Mouse (Mus musculus): ENCODE results near the gene Klhdc3. TPM values are rescaled to one million over a fixed set of nuclear protein-coding genes. Genes with fewer than 3 reads are reported as not detected.
A peak's percentile ranks its signal among the peaks of the same experiment; 100 is the strongest.

Gene Klhdc3
- polyA plus RNA-seq, 1 experiment from 2014 or later = 115 TPM

DNA sequence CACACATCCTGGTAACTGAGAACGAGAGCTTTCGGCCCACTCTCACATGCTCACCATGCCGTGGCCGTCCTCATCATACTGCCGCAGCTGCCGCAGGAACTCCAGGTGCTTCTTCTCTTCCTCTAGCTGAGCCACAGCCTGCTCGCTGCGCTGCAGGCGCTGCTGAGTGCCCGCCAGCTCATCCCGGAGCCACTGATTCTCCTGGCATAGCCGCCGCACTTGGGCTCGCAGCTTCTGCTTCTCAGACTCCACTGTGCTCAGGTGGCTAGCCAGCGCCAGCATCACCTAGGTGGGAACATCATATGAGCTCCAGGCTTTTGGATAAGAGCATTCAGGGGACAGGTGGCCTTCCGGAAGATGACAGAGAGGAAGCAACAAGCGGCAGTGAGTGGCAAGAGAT is 38.7 kb downstream of the Klhdc3 start:
- no peak overlapping the region for H3K4me3 ChIP-seq (ENCODE audit: low read length)
- no peaks in the 10 kb centered on the region for H3K27me3 ChIP-seq (ENCODE audit: control insufficient read depth, insufficient read depth, low read depth, low read length)
- 86% methylated on average over 17 of the region's 17 CpGs for WGBS
- H3K36me3 ChIP-seq (ENCODE audit: control insufficient read depth, insufficient read depth, low read length) = peaks cover 5% of the 10 kb centered on the region
- H3K4me2 ChIP-seq (ENCODE audit: low read depth, low read length) = no peak overlapping the region
- H3K4me1 ChIP-seq (replicated peaks; ENCODE audit: control insufficient read depth, insufficient read depth, low read length) = peaks cover 22% of the 10 kb centered on the region
- H3K9me3 ChIP-seq (ENCODE audit: control insufficient read depth, low read length) = no peaks in the 10 kb centered on the region
- H3K27ac ChIP-seq (ENCODE audit: low read length) = no peak overlapping the region
- H3K9ac ChIP-seq (ENCODE audit: low read length) = no peak overlapping the region
- no peak for ATAC-seq (ENCODE audit: low read depth)

GRCm38 (mm10) chr17:46639929-46640328 is 40.8 kb downstream of the Klhdc3 start:
- Histone ChIP-seq H3K4me3 (ENCODE audit: low read length) (no peak overlapping the region), H3K4me2 (ENCODE audit: low read depth, low read length) (no peak overlapping the region), H3K9ac (ENCODE audit: low read length) (no peak overlapping the region), H3K9me3 (ENCODE audit: control insufficient read depth, low read length) (no peaks in the 10 kb centered on the region), H3K36me3 (ENCODE audit: control insufficient read depth, insufficient read depth, low read length) (peaks cover 7% of the 10 kb centered on the region), H3K27me3 (ENCODE audit: control insufficient read depth, insufficient read depth, low read depth, low read length) (no peaks in the 10 kb centered on the region), H3K4me1 (replicated peaks; ENCODE audit: control insufficient read depth, insufficient read depth, low read length) (peaks cover 15% of the 10 kb centered on the region), H3K27ac (ENCODE audit: low read length) (no peak overlapping the region)
- 77% methylated on average over 9 of the region's 9 CpGs for WGBS
- ATAC-seq (ENCODE audit: low read depth) = no peak

GRCm38 (mm10) chr17:46636831-46637523 is 43.7 kb downstream of the Klhdc3 start:
- peak; percentile 60 for ATAC-seq (ENCODE audit: low read depth)

GRCm38 (mm10) chr17:46629685-46630441 is 50.9 kb downstream of the Klhdc3 start:
- Histone ChIP-seq H3K9me3 (ENCODE audit: control insufficient read depth, low read length) (no peaks in the 10 kb centered on the region), H3K27me3 (ENCODE audit: control insufficient read depth, insufficient read depth, low read depth, low read length) (no peaks in the 10 kb centered on the region), H3K4me2 (ENCODE audit: low read depth, low read length) (peak overlapping the region; percentile 79), H3K4me1 (replicated peaks; ENCODE audit: control insufficient read depth, insufficient read depth, low read length) (peaks cover 41% of the 10 kb centered on the region), H3K27ac (ENCODE audit: low read length) (peak overlapping the region; percentile 99), H3K4me3 (ENCODE audit: low read length) (peak overlapping the region; percentile 92), H3K9ac (ENCODE audit: low read length) (peak overlapping the region; percentile 98), H3K36me3 (ENCODE audit: control insufficient read depth, insufficient read depth, low read length) (no peaks in the 10 kb centered on the region)
- WGBS = 6% methylated on average over 12 of the region's 12 CpGs
- peak; percentile 90 for ATAC-seq (ENCODE audit: low read depth)

More at GRCm38 (mm10) chr17:46636831-46637523, 43.7 kb downstream of the Klhdc3 start:
- 16% methylated on average over 15 of the region's 15 CpGs for WGBS
- Histone ChIP-seq H3K4me3 (ENCODE audit: low read length) (no peak overlapping the region), H3K9me3 (ENCODE audit: control insufficient read depth, low read length) (no peaks in the 10 kb centered on the region), H3K27me3 (ENCODE audit: control insufficient read depth, insufficient read depth, low read depth, low read length) (no peaks in the 10 kb centered on the region), H3K36me3 (ENCODE audit: control insufficient read depth, insufficient read depth, low read length) (peaks cover 7% of the 10 kb centered on the region), H3K4me1 (replicated peaks; ENCODE audit: control insufficient read depth, insufficient read depth, low read length) (peaks cover 7% of the 10 kb centered on the region), H3K4me2 (ENCODE audit: low read depth, low read length) (peak overlapping the region; percentile 39), H3K27ac (ENCODE audit: low read length) (no peak overlapping the region), H3K9ac (ENCODE audit: low read length) (no peak overlapping the region; the same call in 1 of the 2 replicates)

DNA sequence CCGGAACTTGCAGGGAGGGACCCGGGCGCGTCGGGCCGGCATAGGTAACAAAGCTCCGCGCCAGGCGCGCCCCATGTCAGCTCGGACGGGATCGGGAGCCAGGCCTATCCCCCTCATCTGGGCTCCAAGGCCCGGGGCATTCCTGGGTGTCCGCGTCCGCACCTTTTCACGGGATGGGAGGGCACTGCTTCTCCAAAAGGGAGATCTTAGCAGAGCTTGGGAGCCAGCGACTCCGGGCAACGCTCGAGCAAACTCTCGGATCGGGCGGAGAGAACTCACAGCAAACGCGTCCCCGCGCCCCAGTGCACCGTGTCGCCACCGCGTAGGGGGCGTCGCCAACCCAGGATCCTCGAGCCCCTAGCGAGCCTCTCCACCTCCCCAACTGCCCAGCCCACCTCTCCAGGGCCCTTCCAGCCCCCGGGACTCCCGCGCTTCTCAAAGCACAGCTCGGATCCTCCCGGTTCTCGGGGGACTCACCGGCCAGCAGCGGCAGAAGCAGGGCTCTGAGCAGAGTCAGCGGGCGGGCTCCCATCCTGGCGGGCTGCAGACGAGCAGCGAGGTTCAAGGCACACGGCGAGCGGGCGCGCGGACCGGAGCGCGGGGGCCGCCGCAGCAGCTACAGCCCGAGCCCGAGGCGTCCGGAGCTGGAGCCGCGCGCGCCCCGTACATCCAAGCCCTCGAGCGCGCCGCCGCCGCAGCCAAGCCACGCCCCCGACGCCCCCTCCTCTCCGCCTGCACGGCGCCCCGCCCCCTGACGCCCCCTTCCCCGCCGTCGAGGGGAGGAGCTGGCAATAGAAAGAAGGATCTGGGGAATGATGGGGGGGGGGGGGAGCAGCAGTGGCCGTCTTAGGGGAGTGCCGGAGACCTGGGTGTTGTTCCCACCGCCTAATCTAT is 51.7 kb downstream of the Klhdc3 start, which contains the start of gene Ptk7:
Gene Ptk7, minus strand, starts transcription at position 714 of the 894 bp plus-strand sequence.
- Histone ChIP-seq H3K9ac (ENCODE audit: low read length) (peak within 1 kb of the TSS; percentile 98), H3K27ac (ENCODE audit: low read length) (peak within 1 kb of the TSS; percentile 99), H3K9me3 (ENCODE audit: control insufficient read depth, low read length) (no peaks in the 10 kb centered on the region), H3K4me2 (ENCODE audit: low read depth, low read length) (peak within 1 kb of the TSS; percentile 79), H3K27me3 (ENCODE audit: control insufficient read depth, insufficient read depth, low read depth, low read length) (no peaks in the 10 kb centered on the region), H3K4me3 (ENCODE audit: low read length) (peak within 1 kb of the TSS; percentile 92), H3K4me1 (replicated peaks; ENCODE audit: control insufficient read depth, insufficient read depth, low read length) (peaks cover 50% of the 10 kb centered on the region), H3K36me3 (ENCODE audit: control insufficient read depth, insufficient read depth, low read length) (no peaks in the 10 kb centered on the region)
- under 1% methylated on average over 69 of the region's 90 CpGs for WGBS
- peak; percentile 74 for ATAC-seq (ENCODE audit: low read depth)

DNA sequence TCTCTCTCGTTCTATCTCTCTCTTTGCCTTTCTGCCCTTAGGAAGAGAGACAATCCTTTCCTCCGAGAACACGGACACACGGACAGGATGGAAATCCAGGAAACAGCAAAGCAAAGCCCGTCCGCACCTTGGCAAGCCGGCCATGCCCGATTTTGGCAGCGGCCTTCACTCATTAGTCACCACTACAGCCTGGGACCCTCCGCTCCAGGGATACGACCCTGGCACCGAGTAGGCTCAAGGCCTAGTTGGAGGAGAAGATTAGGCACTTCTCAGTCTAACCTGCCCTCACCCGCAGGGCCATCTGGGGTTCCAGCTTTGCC is 52.3 kb downstream of the Klhdc3 start:
- peaks cover 56% of the 10 kb centered on the region for H3K4me1 ChIP-seq (replicated peaks; ENCODE audit: control insufficient read depth, insufficient read depth, low read length)
- H3K27me3 ChIP-seq (ENCODE audit: control insufficient read depth, insufficient read depth, low read depth, low read length) = no peaks in the 10 kb centered on the region
- H3K9me3 ChIP-seq (ENCODE audit: control insufficient read depth, low read length) = no peaks in the 10 kb centered on the region
- no peaks in the 10 kb centered on the region for H3K36me3 ChIP-seq (ENCODE audit: control insufficient read depth, insufficient read depth, low read length)
- H3K4me2 ChIP-seq (ENCODE audit: low read depth, low read length) = peak overlapping the region; percentile 79
- H3K27ac ChIP-seq (ENCODE audit: low read length) = peak overlapping the region; percentile 99
- WGBS = under 1% methylated on average over 13 of the region's 13 CpGs
- H3K4me3 ChIP-seq (ENCODE audit: low read length) = peak overlapping the region; percentile 92
- ATAC-seq (ENCODE audit: low read depth) = no peak
- H3K9ac ChIP-seq (ENCODE audit: low read length) = peak overlapping the region; percentile 98

- Histone ChIP-seq H3K4me2 (ENCODE audit: low read depth, low read length) (peak overlapping the region; percentile 79), H3K27ac (ENCODE audit: low read length) (peak overlapping the region; percentile 99), H3K9ac (ENCODE audit: low read length) (peak overlapping the region; percentile 98), H3K27me3 (ENCODE audit: control insufficient read depth, insufficient read depth, low read depth, low read length) (no peaks in the 10 kb centered on the region), H3K4me3 (ENCODE audit: low read length) (peak overlapping the region; percentile 92), H3K36me3 (ENCODE audit: control insufficient read depth, insufficient read depth, low read length) (no peaks in the 10 kb centered on the region), H3K4me1 (replicated peaks; ENCODE audit: control insufficient read depth, insufficient read depth, low read length) (peaks cover 66% of the 10 kb centered on the region), H3K9me3 (ENCODE audit: control insufficient read depth, low read length) (no peaks in the 10 kb centered on the region)
- no peak for ATAC-seq (ENCODE audit: low read depth)
- WGBS = 26% methylated on average over 6 of the region's 6 CpGs
These were observed 53.3 kb downstream of the Klhdc3 start for GRCm38 (mm10) chr17:46627409-46627808.

DNA sequence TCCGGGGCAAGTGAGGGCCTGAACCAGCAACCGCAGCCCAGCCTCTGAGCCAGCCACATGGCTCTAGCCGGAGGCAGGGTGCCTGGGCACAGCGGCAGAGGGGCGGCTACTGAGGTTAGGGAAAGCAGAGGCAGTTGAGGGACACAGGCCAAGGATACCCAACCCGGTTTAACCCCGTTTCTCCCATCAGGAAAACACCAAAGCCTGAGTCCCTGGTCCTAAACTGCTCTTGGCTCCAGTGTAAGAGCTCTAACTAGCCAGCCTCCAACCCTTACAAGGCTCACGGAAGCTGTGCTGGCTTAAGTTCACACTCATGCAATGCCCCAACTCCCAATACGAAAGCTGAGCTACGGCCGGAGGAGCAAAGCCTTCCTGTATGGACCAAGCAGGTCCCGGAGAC is 56.1 kb downstream of the Klhdc3 start:
- Histone ChIP-seq H3K4me1 (replicated peaks; ENCODE audit: control insufficient read depth, insufficient read depth, low read length) (peaks cover 81% of the 10 kb centered on the region), H3K27me3 (ENCODE audit: control insufficient read depth, insufficient read depth, low read depth, low read length) (no peaks in the 10 kb centered on the region), H3K4me2 (ENCODE audit: low read depth, low read length) (peak overlapping the region; percentile 54), H3K36me3 (ENCODE audit: control insufficient read depth, insufficient read depth, low read length) (no peaks in the 10 kb centered on the region), H3K27ac (ENCODE audit: low read length) (peak overlapping the region; percentile 77), H3K9ac (ENCODE audit: low read length) (peak overlapping the region; percentile 60), H3K9me3 (ENCODE audit: control insufficient read depth, low read length) (no peaks in the 10 kb centered on the region), H3K4me3 (ENCODE audit: low read length) (peak overlapping the region; percentile 30)
- ATAC-seq (ENCODE audit: low read depth) = no peak
- whole genome bisulfite sequencing = 45% methylated on average over 12 of the region's 12 CpGs

All from lung, embryonic 16.5 days (tissue).